Mouse (Mus musculus) megakaryocyte, embryonic 14.5 days (primary cell): ENCODE results near the gene Angptl2. TPM values are rescaled to one million over a fixed set of nuclear protein-coding genes. Genes with fewer than 3 reads are reported as not detected.

ENCODE experiments used
- H3K27me3 ChIP-seq: replicated peaks from 2 replicates; pipeline ENCODE3; 2012; ENCODE audit warnings: inconsistent platforms
- H3K36me3 ChIP-seq: replicated peaks from 2 replicates; pipeline ENCODE3; 2012; ENCODE audit warnings: low read length, inconsistent platforms, mixed read lengths
- H3K4me1 ChIP-seq: 2 replicates; pipeline ENCODE4 v1.6.1; 2012; ENCODE audit warnings: inconsistent platforms
- H3K4me3 ChIP-seq: replicated peaks from 2 replicates; pipeline ENCODE3; 2012; ENCODE audit warnings: moderate library complexity, mild to moderate bottlenecking, inconsistent platforms
- H3K9me3 ChIP-seq: 2 replicates; pipeline ENCODE4 v1.6.1; 2012; ENCODE audit warnings: inconsistent platforms
- FLI1 ChIP-seq: IDR thresholded peaks from 2 replicates; pipeline ENCODE4 v1.6.1; 2012; ENCODE audit warnings: low read length, inconsistent platforms, mixed read lengths
- GATA1 ChIP-seq: IDR thresholded peaks from 3 replicates; pipeline ENCODE4 v1.6.1; 2012; ENCODE audit warnings: mixed read lengths, low read length, inconsistent platforms, borderline replicate concordance
- polyA plus RNA-seq: library from polyadenylated mRNA; stranded (reverse); fragments of >175 nt; gene quantifications from 2 replicates; pipeline ENCODE4 v1.2.3, GENCODE M21; 2012; ENCODE audit warnings: low replicate concordance; ENCODE audit not compliant: insufficient read depth

Gene Angptl2
- polyA plus RNA-seq, 1 experiment: 0.28 TPM

DNA sequence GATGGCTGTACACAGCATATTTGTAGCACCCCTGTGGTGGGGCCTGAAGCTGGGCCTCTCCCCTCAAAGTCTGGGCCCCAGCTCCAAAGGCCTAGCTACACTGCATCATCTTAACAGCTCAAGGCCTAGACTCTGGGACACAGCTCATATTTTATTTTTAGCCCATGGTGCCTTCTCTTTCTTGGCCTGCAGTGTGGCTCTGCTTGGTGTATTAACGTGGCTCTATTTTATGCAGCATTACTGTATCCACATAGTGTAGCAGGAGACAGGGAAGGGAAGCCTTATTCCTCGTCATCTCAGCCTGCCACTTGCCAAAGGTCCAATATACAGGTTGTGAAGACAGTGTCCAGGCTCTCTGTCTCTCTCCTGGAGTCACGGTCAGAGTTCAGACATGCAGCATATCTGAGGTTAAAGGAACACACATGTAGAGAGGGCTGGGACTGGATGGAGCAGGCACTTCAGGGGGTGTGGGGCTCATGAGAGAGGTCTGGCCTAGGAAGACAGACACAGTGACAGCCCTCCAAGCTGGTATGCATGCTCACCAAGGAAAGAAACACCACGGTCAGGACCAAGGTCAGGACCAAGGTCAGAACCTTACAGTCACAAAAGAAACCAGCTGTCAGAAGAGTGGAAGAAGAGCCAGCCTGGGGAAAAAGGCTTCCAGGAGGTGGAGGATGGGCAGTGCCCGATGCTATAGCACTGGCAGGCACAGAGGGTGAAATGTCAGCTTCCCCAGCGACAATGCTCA, 52.7 kb downstream of the Angptl2 start:
- H3K36me3 ChIP-seq: peaks cover 2% of the 10 kb centered on the region
- H3K27me3 ChIP-seq: peaks cover 27% of the 10 kb centered on the region
- no peak overlapping the region for H3K4me3 ChIP-seq
- H3K9me3 ChIP-seq: no peaks in the 10 kb centered on the region
- peaks cover 22% of the 10 kb centered on the region for H3K4me1 ChIP-seq
- TF ChIP-seq GATA1 (no peak), FLI1 (no peak)

DNA sequence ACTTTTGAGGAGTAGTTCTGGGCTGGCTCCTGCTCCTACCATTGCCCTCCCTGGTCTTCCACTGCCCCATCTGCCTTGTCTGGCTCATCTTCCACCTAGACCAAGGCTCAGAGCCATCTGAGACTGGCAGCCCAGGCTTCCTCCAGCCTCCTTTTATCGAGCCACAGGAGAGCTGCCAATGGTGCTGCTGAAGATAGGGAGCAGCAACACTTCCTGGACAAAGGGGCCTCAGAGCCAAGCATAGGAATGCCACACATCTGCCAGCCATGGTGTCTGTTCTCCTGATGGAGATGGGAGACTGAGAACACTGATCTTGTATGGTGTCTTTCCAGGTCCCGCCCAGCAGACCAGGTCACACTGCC, 53.2 kb downstream of the Angptl2 start:
- Histone ChIP-seq H3K9me3 (no peaks in the 10 kb centered on the region), H3K4me1 (peaks cover 22% of the 10 kb centered on the region), H3K27me3 (peaks cover 24% of the 10 kb centered on the region), H3K4me3 (peak overlapping the region; percentile 48), H3K36me3 (peaks cover 2% of the 10 kb centered on the region)
- TF ChIP-seq GATA1 (no peak), FLI1 (no peak)

DNA sequence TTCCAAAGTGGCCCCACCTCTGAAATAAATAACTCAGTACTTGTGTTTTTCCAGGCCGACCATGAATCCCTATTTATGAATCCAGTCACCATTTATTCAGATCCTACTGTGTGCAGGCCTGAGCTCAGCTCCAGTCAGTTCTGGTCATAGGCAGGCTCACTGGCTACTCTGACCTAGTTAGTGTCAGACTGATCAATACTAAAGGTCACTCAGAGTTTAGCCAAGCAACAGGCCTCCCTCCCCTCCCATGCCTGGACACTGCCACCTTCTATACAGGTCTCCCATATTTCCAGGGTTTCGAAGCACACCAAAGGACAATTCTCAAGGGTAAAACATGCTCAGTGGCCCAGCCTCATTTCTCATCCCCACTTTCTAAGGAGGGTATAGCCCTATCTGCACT, 54.7 kb downstream of the Angptl2 start:
- Histone ChIP-seq H3K4me3 (no peak overlapping the region), H3K27me3 (peaks cover 23% of the 10 kb centered on the region), H3K4me1 (peaks cover 29% of the 10 kb centered on the region), H3K36me3 (peaks cover 2% of the 10 kb centered on the region), H3K9me3 (no peaks in the 10 kb centered on the region)
- no peak for TF ChIP-seq FLI1
- no peak for TF ChIP-seq GATA1

DNA sequence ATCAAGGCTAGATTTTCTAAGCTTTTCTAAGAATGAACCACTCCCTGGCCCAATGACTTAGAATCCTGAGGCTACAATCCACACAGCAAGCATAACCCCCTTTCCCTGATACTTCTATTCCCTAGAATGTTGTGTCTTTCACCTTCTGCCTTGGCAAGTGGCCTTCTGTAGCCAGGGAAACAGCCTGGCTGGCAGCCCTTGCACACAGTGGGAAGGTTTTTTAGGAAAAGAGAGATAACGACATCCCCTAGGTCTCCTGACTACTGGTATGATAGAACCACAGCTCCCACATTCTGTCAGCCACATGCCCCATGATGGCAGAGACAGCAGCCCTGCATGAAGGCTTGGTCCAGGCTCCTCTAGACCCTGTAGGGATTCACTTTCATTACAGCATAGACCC, 55.6 kb downstream of the Angptl2 start:
- Histone ChIP-seq H3K36me3 (peaks cover 2% of the 10 kb centered on the region), H3K4me1 (peaks cover 29% of the 10 kb centered on the region), H3K4me3 (no peak overlapping the region), H3K9me3 (no peaks in the 10 kb centered on the region), H3K27me3 (peaks cover 26% of the 10 kb centered on the region)
- TF ChIP-seq GATA1: no peak
- no peak for TF ChIP-seq FLI1

DNA sequence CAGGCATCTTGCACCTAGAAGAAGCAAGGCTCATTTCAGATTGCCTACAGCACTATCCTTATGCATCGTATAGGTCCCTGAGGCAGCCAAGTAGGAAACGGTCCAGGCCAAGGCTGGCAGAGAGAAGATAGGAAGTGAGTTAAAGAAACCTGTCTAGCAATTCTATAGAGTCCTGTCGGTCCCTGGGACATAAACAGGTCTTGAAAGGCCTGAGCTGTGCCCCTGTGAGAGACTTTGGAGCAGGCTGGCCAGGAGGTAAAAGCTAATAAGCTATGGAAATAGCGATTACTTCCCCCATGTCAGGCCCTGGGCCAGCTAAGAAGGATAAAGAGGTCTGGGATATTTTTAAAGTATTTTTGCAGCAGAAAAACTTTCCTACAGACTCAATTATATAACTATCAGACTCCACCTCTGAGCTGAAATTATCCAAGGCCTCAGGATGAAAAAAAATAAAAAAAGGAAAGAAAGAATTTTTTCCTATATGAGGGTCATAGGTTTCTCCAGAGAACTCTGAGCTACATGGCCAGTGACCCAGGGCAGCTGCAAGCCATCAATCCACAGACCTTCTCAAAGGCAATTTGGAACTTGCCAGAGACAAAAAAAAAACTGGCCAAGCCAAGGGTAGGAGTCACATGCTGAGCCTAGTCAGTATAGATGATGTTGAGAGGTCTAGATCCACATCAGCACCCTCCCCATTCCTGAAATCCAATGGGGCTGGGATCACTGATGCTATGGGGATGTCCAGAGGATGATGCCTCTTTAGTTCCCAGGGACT, 57.0 kb downstream of the Angptl2 start:
- peaks cover 2% of the 10 kb centered on the region for H3K36me3 ChIP-seq
- H3K4me1 ChIP-seq: peaks cover 29% of the 10 kb centered on the region
- H3K4me3 ChIP-seq: no peak overlapping the region
- TF ChIP-seq GATA1: no peak
- no peak for TF ChIP-seq FLI1
- no peaks in the 10 kb centered on the region for H3K9me3 ChIP-seq
- peaks cover 26% of the 10 kb centered on the region for H3K27me3 ChIP-seq

DNA sequence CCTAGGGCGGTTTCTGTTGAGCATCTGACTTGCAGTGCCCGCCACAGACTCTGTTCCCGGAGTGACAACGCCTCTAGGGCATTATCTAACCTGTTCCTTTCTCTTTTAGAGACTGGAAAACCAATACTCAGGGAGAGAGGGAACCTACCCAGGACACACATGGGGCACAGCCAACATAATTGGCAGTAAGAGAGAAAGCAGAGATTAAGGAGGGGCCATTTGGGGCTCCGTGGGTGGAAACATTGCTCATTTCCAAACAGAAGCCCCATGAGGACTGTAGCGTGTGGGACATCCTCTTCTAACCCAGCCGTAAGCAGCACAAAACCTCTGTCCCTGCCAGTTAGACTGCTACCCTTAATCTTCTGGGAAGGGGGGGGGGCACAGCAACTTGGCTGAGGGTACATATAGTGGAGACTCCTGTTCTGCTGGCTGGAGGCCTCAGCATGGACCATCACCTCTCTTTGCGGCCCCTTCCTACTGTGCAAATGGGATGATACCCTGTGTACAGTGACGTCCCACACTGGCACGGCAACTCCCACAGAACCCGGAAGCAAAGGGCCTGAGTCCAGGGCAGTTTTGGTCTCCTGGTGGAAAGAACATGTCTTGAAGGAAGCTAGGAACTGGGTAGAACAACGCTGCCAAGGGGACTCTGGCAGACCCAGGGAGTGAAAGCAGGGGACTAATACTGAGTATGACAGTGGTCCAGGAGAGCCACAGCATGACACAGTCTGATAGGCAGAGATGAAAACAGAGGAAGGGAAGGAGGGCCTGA, 59.0 kb downstream of the Angptl2 start:
- no peak for TF ChIP-seq GATA1
- no peak for TF ChIP-seq FLI1
- H3K36me3 ChIP-seq: no peaks in the 10 kb centered on the region
- no peaks in the 10 kb centered on the region for H3K9me3 ChIP-seq
- H3K27me3 ChIP-seq: peaks cover 25% of the 10 kb centered on the region
- H3K4me3 ChIP-seq: no peak overlapping the region
- peaks cover 16% of the 10 kb centered on the region for H3K4me1 ChIP-seq

DNA sequence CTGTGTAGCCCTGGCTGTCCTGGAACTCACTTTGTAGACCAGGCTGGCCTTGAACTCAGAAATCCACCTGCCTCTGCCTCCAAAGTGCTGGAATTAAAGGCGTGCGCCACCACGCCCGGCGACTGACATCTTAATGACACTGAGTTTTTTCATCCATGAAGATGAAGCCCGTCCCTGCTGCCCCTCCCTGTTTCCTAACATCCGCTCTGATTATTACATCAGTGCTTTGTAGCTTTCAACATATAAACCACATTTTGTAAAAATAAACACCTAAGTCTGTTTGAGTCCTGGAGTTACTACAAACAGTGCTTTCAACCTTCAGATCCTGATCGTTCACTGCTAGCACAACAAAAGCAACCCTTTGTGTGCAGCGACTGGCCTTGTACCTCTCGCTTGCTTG, 63.9 kb downstream of the Angptl2 start:
- Histone ChIP-seq H3K4me1 (peaks cover 7% of the 10 kb centered on the region), H3K36me3 (peaks cover 2% of the 10 kb centered on the region), H3K4me3 (no peak overlapping the region), H3K9me3 (no peaks in the 10 kb centered on the region), H3K27me3 (peaks cover 28% of the 10 kb centered on the region)
- TF ChIP-seq FLI1: no peak
- TF ChIP-seq GATA1: no peak

DNA sequence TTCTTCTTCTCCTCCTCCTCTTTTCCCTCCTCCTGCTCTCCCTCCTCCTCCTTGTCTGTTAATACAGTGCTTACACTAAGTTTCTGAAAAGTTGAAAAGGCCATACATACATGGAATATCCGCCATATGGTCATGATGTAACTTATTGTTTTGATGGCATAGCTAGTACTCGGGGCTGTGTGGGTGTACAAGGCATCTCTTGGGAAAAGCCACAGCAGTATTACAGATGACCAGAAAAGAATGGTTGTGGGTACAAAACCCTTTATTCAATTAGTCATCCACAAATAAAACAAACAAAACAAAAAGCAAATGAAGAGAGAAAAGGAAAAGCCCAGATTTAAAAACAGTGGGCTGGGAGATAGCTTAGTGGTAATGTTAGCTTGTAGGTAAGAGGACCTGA, 64.7 kb downstream of the Angptl2 start:
- TF ChIP-seq FLI1 (no peak), GATA1 (no peak)
- Histone ChIP-seq H3K4me3 (no peak overlapping the region), H3K4me1 (no peaks in the 10 kb centered on the region; the same call in 1 of the 2 replicates), H3K36me3 (peaks cover 2% of the 10 kb centered on the region), H3K27me3 (peaks cover 27% of the 10 kb centered on the region), H3K9me3 (no peaks in the 10 kb centered on the region)

DNA sequence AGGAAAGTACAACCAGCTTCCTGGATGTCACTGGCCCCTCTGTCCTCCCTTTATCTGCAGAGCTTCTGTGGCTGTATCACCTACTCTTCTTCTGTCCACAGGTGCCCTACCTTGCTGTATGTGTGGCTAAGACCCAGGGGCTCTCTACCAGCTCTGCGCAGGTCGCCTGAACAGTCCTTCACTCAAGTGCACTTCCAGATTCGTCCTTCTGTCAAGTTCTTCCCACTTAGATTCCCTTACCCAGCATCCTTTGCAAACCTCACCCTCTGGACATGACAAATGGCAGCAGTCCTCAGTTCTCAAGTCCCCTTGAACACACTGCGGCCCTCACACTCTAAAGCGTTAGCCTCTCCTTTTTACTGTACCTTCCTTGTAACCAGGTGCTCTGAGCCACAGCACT, 65.9 kb downstream of the Angptl2 start:
- H3K36me3 ChIP-seq: peaks cover 2% of the 10 kb centered on the region
- no peaks in the 10 kb centered on the region; the same call in 1 of the 2 replicates for H3K4me1 ChIP-seq
- peaks cover 23% of the 10 kb centered on the region for H3K27me3 ChIP-seq
- TF ChIP-seq FLI1 (no peak), GATA1 (no peak)
- no peak overlapping the region for H3K4me3 ChIP-seq
- peaks cover under 1% of the 10 kb centered on the region for H3K9me3 ChIP-seq
